Mouse (Mus musculus) bone marrow macrophage, adult 2 months (primary cell): ENCODE measurements around the gene Ppfia4.

Experiments
- CTCF ChIP-seq: IDR thresholded peaks from 2 replicates; pipeline ENCODE4 v1.5.1; 2012; ENCODE audit warnings: low read depth, mild to moderate bottlenecking, low read length, moderate library complexity
- POLR2A ChIP-seq: IDR thresholded peaks from 2 replicates; pipeline ENCODE4 v1.6.1; 2012; ENCODE audit warnings: mild to moderate bottlenecking, low read depth, low read length, borderline replicate concordance

DNA sequence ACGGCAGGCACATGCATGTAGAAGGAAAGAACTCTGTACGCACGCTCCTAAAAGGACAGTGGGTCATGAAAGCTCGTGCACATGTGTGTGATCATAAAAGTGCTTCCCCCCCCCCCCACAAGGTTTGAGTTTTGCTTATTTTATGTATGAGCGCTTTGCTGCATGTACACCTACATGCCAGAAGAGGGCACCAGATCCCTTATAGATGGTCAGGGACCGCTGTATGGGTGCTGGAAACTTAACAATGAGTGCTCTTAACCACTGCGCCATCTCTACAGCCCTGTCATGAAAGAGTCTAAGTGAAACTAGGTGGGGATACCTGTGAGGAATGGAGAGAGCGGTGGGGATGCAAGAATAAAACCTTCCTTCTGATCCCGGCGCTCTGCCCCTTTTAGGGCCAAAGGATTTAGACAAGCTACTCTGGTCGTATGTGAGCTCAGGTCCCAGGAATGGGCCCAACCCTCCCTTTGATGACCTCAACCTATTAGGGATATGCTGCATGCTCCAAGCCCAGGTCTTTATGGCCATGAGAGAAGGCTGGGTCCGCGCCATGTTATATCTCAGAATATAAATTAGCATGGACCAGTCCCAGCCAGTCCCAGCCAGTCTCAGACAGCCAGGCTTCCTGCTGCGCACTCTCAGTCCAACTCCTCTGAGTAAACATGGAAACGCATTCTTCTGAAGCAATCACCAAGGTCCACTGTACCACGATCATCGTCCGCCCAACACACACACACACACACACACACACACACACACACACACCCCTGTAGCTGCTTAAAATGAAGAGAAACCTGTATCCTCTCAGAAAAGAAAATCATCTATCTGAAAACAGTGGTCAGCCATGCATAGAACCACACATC lies 7.3 kb upstream of the Ppfia4 start:
- no peak for TF ChIP-seq POLR2A
- TF ChIP-seq CTCF: no peak
